Mouse (Mus musculus) cerebellum, postnatal 14 days (tissue): Measurements from ENCODE around the gene Ssh1.
A peak's percentile ranks its signal among the peaks of the same experiment; 100 is the strongest.

Experiments used
- DNase-seq, 2 experiments: peaks; one replicate each; pipeline ENCODE4 v3.0.0; 2021; ENCODE audit warnings: mixed read lengths in 2 of 2

The Ssh1 gene

DNA sequence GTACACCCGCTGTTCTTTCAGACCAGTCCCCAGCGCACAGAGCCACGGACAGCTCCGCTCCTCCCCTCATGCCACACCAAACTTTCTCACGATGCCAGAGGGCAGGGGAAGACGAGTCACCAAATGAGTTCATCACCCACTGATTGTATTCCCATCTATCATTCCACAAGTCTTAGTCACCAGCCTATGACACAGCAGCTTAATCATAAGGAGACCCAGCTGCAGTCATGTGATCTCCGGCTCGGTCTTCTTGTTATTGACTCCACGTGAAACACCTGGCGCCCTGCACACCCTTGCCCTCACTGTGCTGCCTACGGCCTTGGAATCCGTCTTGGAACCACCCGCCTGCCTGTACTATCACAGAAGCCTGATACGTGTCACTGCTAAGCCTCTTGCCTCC lies 28.7 kb downstream of the Ssh1 start:
- no peak for DNase-seq

DNA sequence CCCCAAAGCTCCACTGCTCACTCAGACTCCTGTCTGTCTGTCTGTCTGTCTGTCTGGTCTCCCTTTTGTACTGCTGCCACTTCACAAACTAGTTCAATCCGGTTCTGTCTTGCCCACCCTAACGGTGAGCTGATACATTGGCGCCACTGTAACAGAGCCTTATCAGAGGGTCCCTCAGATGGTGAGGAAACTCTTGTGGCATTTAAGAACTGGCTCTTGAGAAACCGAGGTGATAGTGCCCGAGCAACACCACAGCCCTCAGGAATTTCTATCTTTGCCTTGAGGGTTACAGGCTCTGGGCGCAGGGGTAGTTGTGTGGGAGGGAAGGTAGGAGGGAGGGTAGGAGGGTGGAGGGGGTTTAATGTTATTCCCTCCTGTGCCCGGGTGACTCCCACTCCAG lies 31.9 kb downstream of the Ssh1 start:
- DNase-seq, result no peak

DNA sequence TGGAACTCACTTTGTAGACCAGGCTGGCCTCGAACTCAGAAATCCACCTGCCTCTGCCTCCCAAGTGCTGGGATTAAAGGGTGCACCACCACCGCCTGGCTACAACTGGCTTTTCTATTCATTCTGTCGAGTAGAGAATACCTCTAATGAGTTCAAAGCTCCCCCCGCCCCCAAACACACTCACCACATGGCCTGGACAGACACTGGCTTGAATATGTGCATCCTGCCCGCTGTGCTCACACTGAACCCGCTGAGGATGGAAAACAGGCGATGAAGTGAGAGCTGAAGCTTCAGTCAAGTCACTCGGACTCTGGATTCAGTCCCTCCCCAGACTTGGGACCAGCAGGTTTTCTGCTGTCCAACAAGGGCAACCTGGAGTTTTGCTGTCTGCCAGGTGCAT lies 33.3 kb downstream of the Ssh1 start:
- DNase-seq, result no peak

DNA sequence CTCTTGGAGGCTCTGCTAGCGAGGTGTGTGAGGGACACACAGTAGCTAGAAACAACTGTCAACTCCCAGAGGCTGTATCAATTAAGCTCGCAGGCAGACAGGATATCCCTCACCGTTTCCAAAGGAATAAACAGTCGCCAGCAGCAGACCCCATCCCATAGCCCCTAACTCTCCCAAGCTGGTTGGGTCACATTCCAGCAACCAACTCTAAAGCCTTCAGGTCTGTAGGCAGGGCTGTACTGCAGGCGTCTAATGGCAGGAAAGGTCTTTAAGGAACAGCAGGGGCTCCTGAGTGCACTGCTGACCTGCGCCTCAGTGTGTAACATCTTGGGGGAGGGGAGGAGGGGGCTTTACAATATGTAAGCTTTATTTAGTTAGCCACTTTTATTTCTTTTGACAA lies 34.7 kb downstream of the Ssh1 start:
- DNase-seq, result no peak

DNA sequence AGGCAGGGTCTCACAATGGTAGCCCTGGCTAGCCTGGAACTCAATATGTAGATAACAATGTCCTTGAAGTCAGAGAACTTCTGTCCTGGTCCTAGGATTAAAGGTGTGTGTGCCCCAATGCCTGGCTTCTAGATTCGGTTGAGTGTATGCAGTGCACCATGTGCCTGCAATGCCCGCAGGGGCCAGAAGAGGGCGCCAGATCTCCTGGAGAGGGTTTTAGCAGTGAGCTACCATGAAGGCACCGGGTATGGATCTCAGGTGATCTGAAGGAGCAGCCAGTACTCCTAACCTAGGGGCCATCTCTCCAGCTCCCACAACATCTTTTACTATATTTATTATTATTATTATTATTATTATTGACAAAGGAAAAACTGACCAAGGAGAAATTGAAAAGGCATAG lies 37.2 kb downstream of the Ssh1 start:
- DNase-seq, result peak; percentile 94 to 99

DNA sequence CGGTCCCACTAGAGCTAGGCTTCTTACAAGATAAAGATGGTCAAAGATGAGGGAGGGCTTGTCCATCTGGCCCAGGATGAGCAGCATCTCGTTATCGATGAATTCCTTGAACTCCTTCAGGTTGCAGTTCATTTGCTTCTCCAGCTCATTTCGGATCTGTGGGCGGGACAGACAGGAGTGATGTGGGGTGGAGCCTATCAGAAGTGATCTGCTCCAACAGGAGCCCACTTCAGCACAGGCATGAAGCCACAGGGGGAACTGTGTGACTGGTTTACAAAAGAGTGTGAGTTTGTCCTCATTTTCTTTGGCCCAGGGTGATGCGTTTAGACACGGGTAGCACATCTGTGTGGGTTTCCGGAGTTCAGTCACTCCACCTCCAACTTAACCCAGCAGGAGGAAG lies 38.0 kb downstream of the Ssh1 start:
- DNase-seq, result no peak

DNA sequence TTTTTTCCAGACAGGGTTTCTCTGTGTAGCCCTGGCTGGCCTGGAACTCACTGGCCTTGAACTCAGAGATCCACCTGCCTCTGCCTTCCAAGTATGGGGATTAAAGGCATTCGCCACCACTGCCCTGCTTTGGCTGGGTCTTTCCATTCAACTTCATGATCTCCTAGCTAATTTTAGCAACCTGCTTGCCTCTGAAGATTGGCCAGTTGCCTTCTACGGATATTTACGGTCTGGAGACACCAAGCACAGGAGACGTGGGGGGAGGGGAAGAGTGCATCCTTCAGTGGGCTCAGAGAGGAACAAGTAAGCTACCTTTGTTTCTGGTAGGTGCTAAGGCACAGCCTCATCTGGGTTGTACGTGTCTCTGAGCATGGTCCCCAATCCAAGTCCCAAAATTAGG lies 38.4 kb downstream of the Ssh1 start:
- no peak for DNase-seq

DNA sequence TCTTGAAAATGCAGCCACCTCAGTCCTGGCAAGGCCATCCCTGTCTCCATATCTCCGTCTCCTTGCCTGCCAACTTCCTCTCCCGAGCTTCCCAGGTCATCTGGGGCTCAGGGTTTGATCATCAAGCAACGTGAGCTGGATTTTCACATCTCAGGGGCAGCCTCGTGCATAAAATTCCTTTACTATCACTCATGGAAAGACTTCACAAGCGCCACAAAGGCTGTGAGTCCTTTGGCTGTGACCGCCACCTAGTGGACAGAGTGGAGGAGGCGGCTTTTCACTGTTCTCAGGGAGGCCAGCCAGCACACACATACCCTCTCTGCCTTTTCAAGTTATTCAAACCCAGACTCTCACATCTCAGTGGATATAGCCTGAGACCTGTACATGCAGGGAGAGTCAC lies 39.3 kb downstream of the Ssh1 start:
- DNase-seq, result peak; percentile 93 to 96

DNA sequence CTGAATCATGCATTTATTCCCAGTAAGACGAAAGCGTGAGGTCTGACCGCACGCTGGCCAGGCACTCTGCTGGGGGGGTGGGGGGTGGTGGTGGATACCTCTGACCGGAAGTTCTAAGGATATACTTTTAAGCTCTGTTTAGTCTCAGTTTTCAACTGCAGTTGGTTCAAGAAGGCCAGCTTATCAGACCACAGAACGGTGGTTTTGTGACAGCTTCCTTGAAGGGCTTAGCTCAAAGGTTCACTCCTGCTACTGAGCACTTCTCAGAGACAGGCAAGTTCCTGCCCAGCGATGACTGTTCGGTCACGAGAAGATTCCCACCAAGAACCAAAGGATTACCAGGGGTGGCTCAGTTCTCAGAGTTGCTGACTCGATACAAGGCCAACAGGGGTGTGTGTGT lies 41.2 kb downstream of the Ssh1 start:
- DNase-seq, result no peak

DNA sequence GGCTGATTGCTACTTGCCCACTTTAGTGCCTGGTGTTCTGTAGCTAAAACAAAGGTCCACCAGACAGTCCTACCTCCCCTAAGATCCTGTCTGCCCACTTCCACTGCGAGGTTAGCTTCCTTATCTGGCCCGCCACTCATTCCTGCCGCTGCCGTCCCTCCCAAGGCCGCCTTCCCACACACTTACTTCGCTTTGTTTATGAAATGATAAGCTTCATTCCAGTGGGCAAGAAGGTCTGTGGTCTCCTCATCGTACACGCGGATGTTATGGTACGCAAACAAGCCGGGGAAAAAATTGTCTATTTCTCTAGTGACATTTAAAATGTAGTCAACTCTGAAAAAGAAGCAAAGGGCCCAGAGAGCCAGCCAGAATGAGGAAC lies 42.0 kb downstream of the Ssh1 start:
- no peak for DNase-seq

DNA sequence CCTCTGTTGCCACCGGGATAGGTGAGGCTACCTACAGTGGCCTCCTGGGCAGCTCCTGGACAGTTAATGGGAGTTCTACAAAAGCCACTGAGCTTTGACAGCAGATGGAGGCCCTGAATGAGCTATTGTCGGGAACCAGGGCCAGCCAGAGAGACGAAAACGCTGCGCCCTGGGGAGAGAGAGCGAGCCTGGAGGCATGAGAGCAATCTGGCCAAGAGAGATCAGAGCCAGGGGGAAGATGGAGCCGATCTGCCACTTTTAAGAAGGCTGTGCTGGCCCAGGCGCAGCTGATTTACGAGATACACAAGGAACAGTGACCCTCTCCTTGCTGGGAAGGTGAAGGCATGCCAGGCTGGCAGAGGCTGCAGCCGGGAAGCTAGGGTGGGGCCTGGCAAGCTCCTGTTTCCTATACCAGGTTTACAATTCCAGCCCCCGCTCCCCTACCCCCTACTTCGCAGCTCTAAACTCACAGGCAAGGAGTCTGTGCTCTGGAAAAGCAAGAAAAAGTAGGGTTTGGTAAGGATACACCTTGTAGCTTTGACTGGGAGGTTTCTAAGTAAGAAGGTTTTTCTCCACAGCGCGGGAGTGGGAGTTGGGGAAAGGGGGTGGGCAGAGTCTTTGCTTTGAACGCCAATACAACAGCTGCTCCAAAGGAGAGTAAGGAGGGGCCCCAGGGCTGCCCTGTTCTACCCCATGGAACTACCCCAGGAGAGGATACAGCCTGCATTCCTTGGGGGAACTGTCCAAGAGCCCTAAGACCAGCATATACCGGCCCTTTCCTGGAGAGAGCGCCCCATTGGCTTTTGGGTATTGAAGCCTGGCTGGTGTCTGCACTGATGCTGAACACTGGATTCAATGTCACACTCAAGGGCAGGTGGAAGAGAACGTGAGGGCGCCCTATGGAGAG lies 42.7 kb downstream of the Ssh1 start:
- DNase-seq, result peak; percentile 82 to 84

DNA sequence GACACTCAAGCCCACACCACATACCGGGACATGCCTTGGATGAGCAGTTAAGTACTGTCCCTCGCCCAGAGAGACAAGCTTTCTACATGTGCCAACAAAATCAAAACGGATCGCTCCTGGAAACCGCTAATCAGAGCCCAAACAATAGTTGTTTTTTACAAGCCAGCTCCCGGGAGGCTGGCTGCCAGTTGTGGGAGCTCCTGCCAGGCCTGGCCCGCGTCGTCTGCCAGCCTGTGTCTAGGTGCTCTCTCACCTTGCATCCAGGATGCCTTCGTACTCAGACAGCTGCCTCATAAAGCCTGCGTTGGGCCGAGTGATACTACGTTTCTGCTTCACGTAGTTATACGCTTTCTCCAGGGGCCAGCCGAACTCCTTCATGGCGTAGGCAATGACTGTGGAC lies 43.6 kb downstream of the Ssh1 start:
- DNase-seq, result peak; percentile 46 to 54

DNA sequence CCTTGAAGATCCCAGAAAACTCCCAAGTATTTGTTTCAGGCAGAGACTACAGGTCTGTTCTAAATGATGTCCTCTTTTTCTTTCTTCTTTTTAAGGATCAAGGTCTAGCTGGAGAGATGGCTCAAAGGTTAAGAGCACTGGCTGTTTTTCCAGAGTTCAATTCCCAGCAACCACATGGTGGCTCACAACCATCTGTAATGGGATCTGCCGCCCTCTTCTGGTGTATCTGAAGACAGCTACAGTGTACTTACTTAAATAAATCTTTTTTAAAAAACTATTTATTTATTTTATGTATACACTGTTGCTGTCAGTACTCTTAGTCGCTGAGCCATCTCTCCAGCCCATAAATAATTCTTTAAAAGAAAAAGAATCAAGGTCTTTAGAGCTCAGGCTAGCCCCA lies 46.4 kb downstream of the Ssh1 start:
- DNase-seq, result no peak

DNA sequence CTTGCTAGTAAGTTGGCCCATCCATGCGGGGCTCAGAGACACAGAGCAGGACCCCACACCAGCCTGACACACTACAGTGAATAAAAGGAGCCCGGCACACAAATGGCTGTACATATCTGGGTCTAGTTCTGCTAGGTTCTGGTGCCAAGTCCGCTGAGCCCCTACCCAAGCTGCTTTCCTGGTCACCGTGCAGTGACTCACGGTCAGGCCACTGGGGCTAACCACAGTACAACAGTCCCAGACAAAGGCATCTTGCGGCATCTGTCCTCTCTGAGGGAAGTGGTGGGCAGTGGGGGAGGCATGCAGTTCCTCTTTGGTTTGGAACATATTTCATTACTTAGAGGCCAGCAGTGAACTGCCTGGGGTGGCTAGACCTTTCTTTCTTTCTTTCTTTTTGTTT lies 48.6 kb downstream of the Ssh1 start:
- DNase-seq, result no peak

DNA sequence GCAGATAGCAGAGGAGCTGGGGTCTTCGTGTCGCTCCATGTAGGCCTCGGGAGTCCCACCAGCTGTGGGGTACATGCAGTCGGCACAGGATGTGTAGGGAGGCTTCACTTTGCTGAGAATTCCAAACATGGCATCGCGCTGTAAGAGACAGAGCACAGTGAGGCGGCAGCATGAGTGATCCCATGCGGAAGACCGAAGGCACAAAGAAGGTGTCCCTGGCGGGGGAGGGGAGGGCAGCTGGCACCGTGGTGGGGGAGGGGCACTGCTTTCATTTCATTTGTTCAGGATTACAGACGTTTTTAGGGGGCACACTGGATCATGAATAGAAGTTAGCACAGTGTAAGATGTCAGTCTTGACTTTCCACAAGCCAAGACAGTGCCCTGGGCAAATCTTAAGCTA lies 50.4 kb downstream of the Ssh1 start:
- peak in 1 of 2 experiments; percentile 64 for DNase-seq

DNA sequence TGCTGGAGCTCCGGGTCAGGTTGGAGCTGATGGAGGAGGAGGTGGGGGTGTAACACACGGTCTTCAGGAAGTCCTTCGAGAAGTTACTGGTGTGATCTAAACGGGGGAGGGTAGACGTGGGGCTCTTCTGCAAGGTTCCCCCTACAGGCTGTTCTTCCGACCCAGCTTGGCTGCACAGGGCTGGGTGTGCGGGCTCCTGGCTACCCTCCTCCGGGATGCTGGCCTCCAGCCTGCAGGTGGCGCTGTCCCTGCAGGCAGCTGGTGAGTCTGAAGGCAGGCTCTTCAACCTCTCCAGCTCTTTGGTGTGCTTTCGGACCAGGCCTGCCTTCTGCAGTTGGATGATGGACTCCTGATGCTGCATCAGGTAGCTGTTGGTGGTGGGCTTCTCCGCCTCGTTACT lies 51.1 kb downstream of the Ssh1 start:
- DNase-seq, result peak in 1 of 2 experiments; percentile 67

DNA sequence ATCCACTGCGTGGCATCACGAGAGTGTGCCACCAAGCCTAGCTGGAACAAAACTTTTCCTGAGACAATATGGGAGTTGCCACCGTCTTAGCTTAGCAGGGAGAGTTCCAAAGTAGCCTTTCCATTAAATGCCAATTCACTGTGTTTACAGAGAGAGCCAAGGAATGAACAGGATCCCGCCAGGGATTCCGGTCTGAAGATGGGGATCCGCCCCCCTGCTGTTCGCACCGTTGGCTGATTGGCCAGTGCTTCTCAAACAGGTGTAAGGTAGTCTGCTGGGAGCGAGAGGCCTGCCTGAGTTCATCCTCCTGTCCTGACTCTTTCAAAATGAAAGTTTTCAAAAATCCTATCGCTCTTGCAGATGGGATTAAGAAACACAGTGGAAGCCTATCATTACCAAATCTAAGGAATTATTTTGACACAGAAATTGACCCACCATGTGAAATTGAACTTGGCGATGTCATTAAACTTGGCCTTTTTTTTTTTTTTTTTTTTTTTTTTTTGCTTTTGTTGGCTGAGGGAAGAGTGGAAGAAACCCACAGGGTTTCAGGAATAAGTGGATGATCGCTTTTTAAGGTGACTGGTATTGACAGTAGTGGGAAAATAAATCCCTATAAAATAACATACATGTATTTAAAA lies 54.3 kb downstream of the Ssh1 start:
- peak; percentile 33 to 36 for DNase-seq

DNA sequence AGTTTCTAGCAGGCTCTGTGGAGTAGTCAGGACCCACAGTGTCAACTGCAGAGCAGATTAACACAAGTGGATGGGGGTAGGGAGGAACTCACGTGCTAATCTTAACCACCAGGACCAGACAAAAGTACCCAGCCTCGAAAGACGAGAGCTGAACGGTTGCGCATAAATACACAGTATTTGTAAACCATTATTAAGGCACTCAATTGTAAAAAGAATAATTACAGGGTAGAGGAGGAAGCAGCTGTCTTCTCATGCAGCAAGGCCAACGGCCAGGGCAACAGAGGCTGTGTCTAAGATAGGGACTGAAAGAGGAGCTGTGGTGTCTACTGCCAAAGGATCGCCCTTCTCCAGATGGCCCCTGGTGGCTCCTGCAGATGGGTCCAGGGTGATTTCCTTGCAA lies 56.0 kb downstream of the Ssh1 start:
- DNase-seq, result no peak

DNA sequence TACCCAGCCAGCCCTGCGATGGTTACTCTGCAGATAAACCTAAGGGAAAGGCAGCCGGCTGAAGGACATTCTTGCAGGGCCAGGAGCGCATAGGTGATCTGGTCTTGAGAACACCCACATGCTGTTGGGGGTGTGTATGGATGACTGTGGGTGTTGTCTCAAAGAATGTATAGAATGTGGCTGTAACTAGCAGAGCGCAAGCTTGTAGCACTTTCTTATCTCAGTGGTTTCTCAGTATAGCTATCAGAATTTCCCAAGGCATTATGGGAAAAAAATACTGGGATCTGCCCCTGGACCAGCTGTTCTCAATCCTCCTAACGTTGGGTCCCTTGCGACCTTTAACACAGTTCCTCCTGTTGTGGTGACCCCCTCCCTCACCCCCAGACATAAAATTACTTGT lies 59.8 kb downstream of the Ssh1 start:
- no peak for DNase-seq

DNA sequence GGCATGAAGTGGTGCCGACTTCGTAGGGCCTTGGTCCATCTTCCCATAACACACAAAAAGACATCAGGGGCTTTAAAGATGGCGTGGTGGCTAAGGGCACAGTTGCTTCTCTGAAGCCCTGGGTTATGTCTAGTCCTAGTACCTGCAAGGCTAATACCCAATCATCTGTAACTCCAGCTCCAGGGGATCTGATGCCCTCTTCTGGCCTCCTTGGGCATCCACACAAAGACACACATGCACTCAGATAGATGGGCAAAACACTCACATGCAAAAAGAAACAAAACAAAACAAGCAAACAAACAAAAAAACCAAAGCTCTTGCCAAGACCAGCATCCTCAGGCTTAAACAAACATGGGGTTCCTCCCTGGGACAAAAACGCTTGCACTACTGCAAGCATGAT lies 60.2 kb downstream of the Ssh1 start:
- DNase-seq, result no peak

DNA sequence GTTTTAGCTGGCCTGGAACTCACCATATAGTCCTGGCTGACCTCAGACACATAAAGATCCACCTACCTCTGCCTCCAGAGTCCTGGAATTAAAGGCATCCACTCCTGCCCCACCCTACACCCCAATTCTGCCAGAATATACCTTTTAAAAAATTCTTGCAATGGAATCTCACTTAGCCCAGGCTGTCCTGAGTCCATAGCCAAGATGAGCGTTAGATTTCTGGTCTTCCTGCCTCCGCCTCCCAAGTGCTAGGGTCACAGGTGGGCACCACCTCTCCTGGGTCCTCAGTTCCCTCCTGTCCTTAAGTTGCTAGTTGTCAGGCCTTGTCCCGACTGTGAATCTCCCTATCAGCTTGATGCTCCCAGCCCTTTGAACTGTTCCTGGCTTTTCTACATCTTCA lies 61.4 kb downstream of the Ssh1 start:
- DNase-seq, result no peak

DNA sequence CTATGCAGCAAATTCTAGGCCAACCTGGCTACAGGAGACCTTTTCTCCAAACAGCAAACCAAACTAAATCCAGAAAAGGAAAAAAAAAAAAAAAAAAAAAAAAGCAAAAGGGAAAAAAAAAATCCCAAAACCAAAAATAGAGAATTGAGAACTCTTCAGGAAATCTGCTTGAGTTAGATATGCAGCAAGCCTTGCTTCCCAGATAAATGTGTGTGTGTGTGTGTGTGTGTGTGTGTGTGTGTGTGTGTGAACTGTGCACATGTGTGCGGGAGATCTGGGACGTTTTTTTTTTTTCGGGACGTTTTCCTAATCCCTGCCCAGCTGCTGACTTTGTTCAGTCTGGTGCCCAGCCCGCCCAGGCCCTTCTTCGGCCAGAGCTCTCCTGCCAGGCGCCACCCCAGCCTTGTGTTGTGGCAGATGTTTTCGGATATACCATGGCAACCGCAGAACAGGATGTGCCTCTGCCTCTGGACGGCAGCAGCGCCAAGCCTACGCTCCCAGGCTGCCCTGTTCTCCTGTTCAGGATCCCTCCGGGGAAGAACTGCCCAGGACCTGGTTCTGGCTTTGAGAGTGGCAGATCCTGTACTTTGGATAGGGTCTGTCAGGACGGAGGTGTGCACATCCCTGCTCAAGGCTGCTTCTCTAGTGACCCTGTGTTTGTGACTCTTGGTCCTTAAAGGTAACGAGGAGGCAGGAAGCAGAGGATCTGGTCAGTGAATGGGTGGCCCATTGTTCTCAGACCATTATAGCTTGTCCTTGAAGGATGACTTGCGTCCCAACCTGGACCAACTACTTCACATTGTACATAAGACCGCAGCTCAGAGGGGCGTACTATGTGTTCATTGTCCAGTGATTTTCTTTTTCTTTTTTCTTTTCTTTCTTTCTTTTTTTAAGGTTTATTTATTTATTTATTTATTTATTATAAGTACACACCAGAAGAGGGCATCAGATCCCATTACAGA lies 62.8 kb downstream of the Ssh1 start:
- no peak for DNase-seq

DNA sequence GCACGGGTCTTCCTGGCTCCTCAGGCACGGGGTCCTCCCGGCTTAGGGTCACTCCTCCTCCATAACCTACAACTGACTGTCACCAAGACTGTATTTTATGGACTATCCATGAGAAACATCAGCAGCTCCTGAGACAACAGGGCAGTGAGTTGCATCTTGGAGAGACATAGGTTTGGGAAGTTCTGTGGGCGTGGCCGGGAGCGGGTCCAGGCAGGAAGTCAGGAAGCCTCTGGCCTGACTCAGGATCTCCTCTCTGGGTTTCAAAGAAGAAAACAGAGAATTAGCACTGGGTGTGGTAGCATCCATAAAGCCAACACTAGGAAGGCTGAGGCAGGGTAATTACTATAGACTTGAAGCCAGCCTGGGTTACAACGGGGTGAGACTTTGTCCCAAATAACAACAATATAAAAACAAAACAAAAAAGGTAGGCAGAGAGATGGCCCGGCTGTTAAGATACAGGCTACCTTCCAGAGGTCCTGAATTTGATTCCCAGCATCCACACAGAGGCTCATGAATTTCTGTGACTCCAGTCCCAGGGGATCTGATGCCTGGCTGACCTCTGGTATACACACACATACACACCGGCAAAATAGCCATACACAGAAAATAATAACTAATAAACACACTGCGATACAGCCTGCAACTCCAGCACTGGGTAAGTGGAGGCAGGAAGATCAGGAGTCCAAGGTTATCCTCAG lies 63.6 kb downstream of the Ssh1 start:
- DNase-seq, result no peak
